Mouse (Mus musculus) forebrain, embryonic 14.5 days (tissue): Measurements from ENCODE around the gene Dffa. TPM values are rescaled to one million over a fixed set of nuclear protein-coding genes. Genes with fewer than 3 reads are reported as not detected.

Source experiments
- ATAC-seq: fragments of 200-750 bp; cut with Nextera tagmentation; 2 replicates; pipeline ENCODE4 v1.8.0; 2017; ENCODE audit warnings: mild to moderate bottlenecking, moderate library complexity
- DNase-seq: peaks from one replicate; pipeline ENCODE4 v3.0.0-alpha.2; 2015; ENCODE audit warnings: low spot score
- H3K27ac ChIP-seq: fragments of 300-500 bp; sonication (generic); 2 replicates; pipeline ENCODE4 v1.5.1; 2014; ENCODE audit warnings: low read depth, mild to moderate bottlenecking, control low read depth, low read length, moderate library complexity
- H3K27me3 ChIP-seq: fragments of 300-500 bp; sonication (generic); replicated peaks from 2 replicates; pipeline ENCODE4 v1.6.1; 2014; ENCODE audit warnings: low read length, control low read depth, mixed read lengths; ENCODE audit not compliant: control insufficient read depth, insufficient read depth
- H3K36me3 ChIP-seq: fragments of 300-500 bp; sonication (generic); 2 replicates; pipeline ENCODE4 v1.6.1; 2014; ENCODE audit warnings: low read length, control low read depth; ENCODE audit not compliant: control insufficient read depth, insufficient read depth
- H3K4me1 ChIP-seq: fragments of 300-500 bp; sonication (generic); 2 replicates; pipeline ENCODE4 v1.6.1; 2014; ENCODE audit warnings: antibody characterized with exemption, low read length, control low read depth; ENCODE audit not compliant: control insufficient read depth, insufficient read depth
- H3K4me2 ChIP-seq: fragments of 300-500 bp; sonication (generic); 2 replicates; pipeline ENCODE4 v1.6.1; 2014; ENCODE audit warnings: mild to moderate bottlenecking, control low read depth, low read length
- H3K4me3 ChIP-seq: fragments of 300-500 bp; sonication (generic); 2 replicates; pipeline ENCODE4 v1.5.1; 2014; ENCODE audit warnings: low read depth, low read length, control low read depth
- H3K9ac ChIP-seq: fragments of 300-500 bp; sonication (generic); 2 replicates; pipeline ENCODE4 v1.6.1; 2014; ENCODE audit warnings: mild to moderate bottlenecking, low read length, control low read depth, moderate library complexity
- H3K9me3 ChIP-seq: fragments of 300-500 bp; sonication (generic); replicated peaks from 2 replicates; pipeline ENCODE4 v1.6.1; 2016; ENCODE audit warnings: low read length, control low read depth, mixed read lengths; ENCODE audit not compliant: control insufficient read depth
- WGBS: fragments of 180-500 bp; shearing (Covaris S2); extraction: QIAGEN DNeasy Blood & Tissue Kit; methylation state at CpG from one replicate; pipeline ENCODE4 v1.1.7; 2014; 5-methylcytosine and 5-hydroxymethylcytosine counted together
- polyA plus RNA-seq: library from polyadenylated mRNA; unstranded; fragments of >200 nt; fragmentation: Nextera tagmentation; extraction: Ambion mirVana; gene quantifications from 2 replicates; pipeline ENCODE4 v1.2.1, GENCODE M21; 2014

Gene Dffa
- polyA plus RNA-seq, 1 experiment from 2014 or later: 17.8 TPM

DNA sequence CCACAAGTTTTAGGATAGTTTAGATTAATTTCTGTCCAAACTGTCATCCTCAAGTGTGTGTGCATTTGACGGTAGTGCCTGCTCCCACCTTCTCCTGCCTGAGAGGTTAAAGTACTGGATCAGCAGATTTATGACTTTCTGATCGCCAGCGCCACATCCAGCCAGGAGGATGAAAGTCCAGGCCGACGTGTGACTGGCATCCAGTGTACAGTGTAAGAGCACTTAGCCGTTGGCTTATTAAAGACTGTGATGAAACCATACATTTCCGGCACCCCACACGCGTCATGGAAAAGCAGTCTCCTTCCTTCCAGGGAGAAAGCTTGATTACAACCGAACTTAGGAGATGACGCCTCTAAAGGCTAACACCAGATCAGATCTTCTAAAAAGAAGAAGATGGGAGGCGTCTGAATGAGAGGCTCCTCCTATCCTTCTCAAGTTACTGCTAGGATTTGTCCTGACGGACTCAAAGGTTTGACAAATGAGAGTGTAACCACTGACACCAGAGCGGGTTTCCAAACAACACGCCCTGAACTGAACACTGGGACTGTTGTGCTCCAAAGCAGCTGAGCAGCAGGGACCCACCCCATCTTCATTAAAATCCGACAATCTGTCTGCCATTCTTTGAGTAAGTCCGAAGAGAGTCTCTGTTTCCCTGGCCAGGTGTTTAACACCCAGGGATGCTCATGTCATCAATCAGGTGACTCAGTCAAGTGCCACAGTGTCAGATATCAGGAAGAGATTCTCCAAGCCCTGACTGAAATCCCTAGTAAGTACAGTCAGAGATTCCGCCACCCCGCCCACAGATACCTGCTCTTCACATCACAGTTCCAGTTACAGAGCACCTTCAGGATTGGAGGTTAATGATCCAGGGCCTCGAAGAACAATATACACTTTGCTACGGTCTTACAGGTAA lies 41.3 kb upstream of the Dffa start:
- WGBS: 69% methylated on average over 21 of the region's 21 CpGs
- H3K4me2 ChIP-seq: no peak overlapping the region
- H3K36me3 ChIP-seq: no peaks in the 10 kb centered on the region
- ATAC-seq: no peak
- no peak overlapping the region for H3K27ac ChIP-seq
- H3K9ac ChIP-seq: no peak overlapping the region
- DNase-seq: no peak
- H3K27me3 ChIP-seq: no peaks in the 10 kb centered on the region
- peaks cover 16% of the 10 kb centered on the region for H3K4me1 ChIP-seq
- H3K4me3 ChIP-seq: no peak overlapping the region
- H3K9me3 ChIP-seq: no peaks in the 10 kb centered on the region

DNA sequence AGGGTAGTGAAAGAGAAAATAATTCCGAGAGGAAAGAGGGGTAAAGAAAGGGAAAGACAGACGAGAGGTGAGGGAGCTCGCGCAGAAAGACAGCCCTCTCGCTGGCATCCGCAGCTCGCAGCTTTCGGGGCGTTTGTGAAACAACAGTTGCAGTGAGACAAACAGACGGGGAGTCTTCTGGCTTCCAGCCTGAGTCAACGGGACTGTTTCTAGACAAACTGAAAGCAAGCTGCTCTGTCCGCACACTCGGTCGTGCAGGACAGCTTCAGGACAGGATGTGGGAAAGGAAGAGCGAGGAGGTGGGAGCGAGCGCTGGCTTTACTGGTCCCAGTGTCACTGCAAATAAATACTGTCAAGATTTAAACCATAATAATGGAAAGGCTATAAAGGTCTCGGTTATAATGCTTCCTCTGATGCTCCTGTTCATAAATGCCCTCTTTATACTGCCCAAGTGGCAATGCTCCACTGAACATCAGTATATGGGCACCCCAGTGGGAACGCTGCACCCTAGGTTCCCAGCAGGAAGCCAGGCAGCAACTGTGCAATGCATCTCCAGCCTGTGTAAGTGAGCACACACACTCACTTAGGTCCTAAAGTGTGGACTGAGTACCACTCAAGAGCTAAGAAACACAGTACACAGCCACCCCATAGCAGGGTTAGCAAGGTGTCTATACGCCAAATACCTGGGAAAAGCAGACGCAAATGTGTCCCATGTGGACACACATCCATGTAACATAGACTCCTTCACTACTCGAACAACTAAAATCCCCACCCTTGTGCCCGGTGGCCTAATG lies 39.7 kb upstream of the Dffa start:
- peaks cover 3% of the 10 kb centered on the region for H3K4me1 ChIP-seq
- ATAC-seq (no peak), DNase-seq (no peak)
- no peaks in the 10 kb centered on the region for H3K9me3 ChIP-seq
- H3K36me3 ChIP-seq: 0 out of 2 replicates have a peak, but pooled peaks cover 2% of the 10 kb centered on the region
- no peak overlapping the region for H3K4me3 ChIP-seq
- H3K9ac ChIP-seq: no peak overlapping the region
- no peak overlapping the region for H3K4me2 ChIP-seq
- WGBS: 82% methylated on average over 23 of the region's 23 CpGs
- no peak overlapping the region for H3K27ac ChIP-seq
- no peaks in the 10 kb centered on the region for H3K27me3 ChIP-seq

DNA sequence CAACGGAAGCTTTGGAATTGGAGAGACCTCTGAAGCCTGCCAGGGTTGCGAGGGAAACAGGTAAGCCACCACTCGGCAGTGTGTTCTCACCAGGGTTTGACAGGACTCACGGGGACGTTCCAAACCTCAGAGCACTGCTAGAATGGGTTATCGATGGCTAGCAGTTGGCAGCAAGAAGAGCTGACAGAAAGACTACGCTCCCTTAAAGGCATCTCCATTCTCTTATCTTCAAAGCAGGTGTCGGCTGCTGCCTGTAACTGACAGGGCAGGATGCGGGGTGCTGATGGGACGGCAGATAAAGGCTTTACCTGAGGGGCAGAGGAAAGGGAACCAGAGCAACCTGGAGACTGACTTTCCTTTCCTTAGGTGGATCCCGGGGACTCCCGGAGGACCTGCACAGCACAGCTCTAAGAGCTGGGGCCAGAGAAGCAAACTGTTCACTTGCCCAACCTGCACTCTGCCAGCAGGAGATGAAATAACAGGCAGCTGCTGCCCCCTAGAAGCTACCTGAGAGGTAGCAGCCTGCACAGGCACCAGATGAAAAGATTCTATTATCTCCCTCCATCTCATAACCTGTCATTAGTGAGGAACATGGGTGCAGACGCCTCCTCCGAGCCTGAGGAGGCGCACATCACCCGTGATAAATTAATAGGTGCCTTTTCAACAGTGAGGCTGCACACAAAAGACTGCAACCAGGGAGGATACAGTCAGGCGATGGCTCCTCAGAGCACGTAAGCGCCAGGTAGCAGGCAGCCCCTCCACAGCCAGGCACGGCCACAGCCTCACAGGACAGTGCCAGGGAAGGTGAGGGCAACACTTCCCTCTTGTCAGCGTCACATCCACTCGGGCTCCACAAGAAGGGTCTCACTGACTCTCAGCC lies 37.0 kb upstream of the Dffa start:
- H3K4me3 ChIP-seq: no peak overlapping the region
- no peak overlapping the region for H3K4me2 ChIP-seq
- H3K9ac ChIP-seq: no peak overlapping the region
- no peaks in the 10 kb centered on the region for H3K9me3 ChIP-seq
- peaks cover 5% of the 10 kb centered on the region; the same call in 1 of the 2 replicates for H3K36me3 ChIP-seq
- H3K4me1 ChIP-seq: no peaks in the 10 kb centered on the region
- ATAC-seq (peak; percentile 55; the same call in 1 of the 2 replicates), DNase-seq (peak; percentile 58)
- no peaks in the 10 kb centered on the region for H3K27me3 ChIP-seq
- 81% methylated on average over 22 of the region's 22 CpGs for WGBS
- H3K27ac ChIP-seq: no peak overlapping the region

DNA sequence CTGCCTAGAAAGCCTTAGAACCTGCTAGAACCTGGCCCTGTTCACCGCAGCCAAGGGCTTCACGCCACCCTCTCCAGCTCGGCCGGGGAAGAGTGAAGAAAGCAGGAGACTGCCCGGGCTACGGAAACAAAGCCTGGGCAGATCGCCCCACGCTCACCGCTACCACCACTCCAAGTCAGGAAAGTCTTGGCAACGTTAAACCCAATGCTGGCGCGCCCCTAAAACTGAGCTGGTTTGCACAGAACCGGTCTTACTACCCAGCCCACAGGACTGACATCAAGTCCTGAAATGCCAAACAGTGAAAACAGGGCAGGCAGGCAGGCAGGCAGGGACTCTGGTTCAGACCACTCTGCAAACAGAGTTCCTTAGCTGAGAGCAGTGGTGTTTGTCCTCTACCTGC lies 28.9 kb upstream of the Dffa start:
- H3K4me2 ChIP-seq: no peak overlapping the region
- H3K4me3 ChIP-seq: no peak overlapping the region
- ATAC-seq (no peak), DNase-seq (no peak)
- H3K27me3 ChIP-seq: no peaks in the 10 kb centered on the region
- H3K36me3 ChIP-seq: peaks cover 12% of the 10 kb centered on the region
- 94% methylated on average over 13 of the region's 13 CpGs for WGBS
- H3K27ac ChIP-seq: no peak overlapping the region
- H3K9me3 ChIP-seq: no peaks in the 10 kb centered on the region
- H3K9ac ChIP-seq: no peak overlapping the region
- H3K4me1 ChIP-seq: no peaks in the 10 kb centered on the region

- H3K4me1 ChIP-seq: no peaks in the 10 kb centered on the region
- peaks cover 12% of the 10 kb centered on the region for H3K36me3 ChIP-seq
- no peak overlapping the region for H3K27ac ChIP-seq
- H3K4me3 ChIP-seq: no peak overlapping the region
- H3K27me3 ChIP-seq: no peaks in the 10 kb centered on the region
- no peak overlapping the region for H3K4me2 ChIP-seq
- ATAC-seq: peak; percentile 79
- no peak overlapping the region for H3K9ac ChIP-seq
- 24% methylated on average over 10 of the region's 10 CpGs for WGBS
- no peaks in the 10 kb centered on the region for H3K9me3 ChIP-seq
- peak; percentile 88 for DNase-seq
Observed at GRCm38 (mm10) chr4:149075871-149076575, 27.9 kb upstream of the Dffa start.

- no peak for ATAC-seq
- no peaks in the 10 kb centered on the region for H3K9me3 ChIP-seq
Observed at GRCm38 (mm10) chr4:149078261-149078660, 25.7 kb upstream of the Dffa start.

GRCm38 (mm10) chr4:149079629-149080028 lies 24.3 kb upstream of the Dffa start:
- no peak for DNase-seq
- H3K4me1 ChIP-seq: peaks cover 3% of the 10 kb centered on the region; the same call in 1 of the 2 replicates
- H3K9ac ChIP-seq: no peak overlapping the region
- no peaks in the 10 kb centered on the region for H3K27me3 ChIP-seq
- whole genome bisulfite sequencing: 90% methylated on average over 6 of the region's 6 CpGs
- no peak overlapping the region for H3K4me3 ChIP-seq
- H3K4me2 ChIP-seq: no peak overlapping the region
- ATAC-seq: no peak
- peaks cover 5% of the 10 kb centered on the region for H3K36me3 ChIP-seq
- no peak overlapping the region for H3K27ac ChIP-seq
- H3K9me3 ChIP-seq: no peaks in the 10 kb centered on the region

More at GRCm38 (mm10) chr4:149078261-149078660, 25.7 kb upstream of the Dffa start:
- Histone ChIP-seq H3K9ac (no peak overlapping the region), H3K36me3 (peaks cover 9% of the 10 kb centered on the region), H3K27me3 (no peaks in the 10 kb centered on the region), H3K4me1 (peaks cover 3% of the 10 kb centered on the region; the same call in 1 of the 2 replicates), H3K4me2 (no peak overlapping the region), H3K27ac (no peak overlapping the region), H3K4me3 (no peak overlapping the region)
- no peak for DNase-seq
- 68% methylated on average over 4 of the region's 4 CpGs for WGBS

- H3K4me3 ChIP-seq: no peak overlapping the region
- no peak overlapping the region for H3K9ac ChIP-seq
- H3K27me3 ChIP-seq: no peaks in the 10 kb centered on the region
- no peak for DNase-seq
- no peaks in the 10 kb centered on the region for H3K9me3 ChIP-seq
- WGBS: 94% methylated on average over 8 of the region's 8 CpGs
- H3K36me3 ChIP-seq: peaks cover 4% of the 10 kb centered on the region; the same call in 1 of the 2 replicates
- no peak overlapping the region for H3K27ac ChIP-seq
- no peak for ATAC-seq
- H3K4me1 ChIP-seq: peaks cover 3% of the 10 kb centered on the region; the same call in 1 of the 2 replicates
- H3K4me2 ChIP-seq: no peak overlapping the region
Observed at GRCm38 (mm10) chr4:149080111-149080510, 23.8 kb upstream of the Dffa start.
